Mouse (Mus musculus): Measurements from ENCODE around the gene Ruvbl1.

Ruvbl1 gene

GRCm38 (mm10) chr6:88499481-88500404 is 34.5 kb downstream of the Ruvbl1 start:
- DNase-seq = peak; percentile 48 to 52

DNA sequence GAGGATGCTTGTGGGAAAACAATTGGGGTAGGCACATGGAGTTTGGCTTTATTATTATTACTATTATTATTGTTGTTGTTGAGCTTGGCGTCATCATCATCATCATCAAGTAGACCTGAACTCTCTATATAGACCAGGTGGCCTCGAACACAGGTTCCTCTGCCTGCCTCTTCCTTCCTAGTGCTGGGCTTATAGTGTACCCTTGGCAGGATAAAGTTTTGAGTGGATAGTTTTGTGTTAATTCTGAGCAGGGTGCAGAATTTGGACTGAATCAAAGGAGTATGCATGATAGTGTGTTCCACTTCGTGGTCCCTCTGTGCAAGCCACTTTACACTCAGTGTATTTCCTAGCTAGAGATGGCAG is 35.2 kb downstream of the Ruvbl1 start:
- no peak for DNase-seq

DNA sequence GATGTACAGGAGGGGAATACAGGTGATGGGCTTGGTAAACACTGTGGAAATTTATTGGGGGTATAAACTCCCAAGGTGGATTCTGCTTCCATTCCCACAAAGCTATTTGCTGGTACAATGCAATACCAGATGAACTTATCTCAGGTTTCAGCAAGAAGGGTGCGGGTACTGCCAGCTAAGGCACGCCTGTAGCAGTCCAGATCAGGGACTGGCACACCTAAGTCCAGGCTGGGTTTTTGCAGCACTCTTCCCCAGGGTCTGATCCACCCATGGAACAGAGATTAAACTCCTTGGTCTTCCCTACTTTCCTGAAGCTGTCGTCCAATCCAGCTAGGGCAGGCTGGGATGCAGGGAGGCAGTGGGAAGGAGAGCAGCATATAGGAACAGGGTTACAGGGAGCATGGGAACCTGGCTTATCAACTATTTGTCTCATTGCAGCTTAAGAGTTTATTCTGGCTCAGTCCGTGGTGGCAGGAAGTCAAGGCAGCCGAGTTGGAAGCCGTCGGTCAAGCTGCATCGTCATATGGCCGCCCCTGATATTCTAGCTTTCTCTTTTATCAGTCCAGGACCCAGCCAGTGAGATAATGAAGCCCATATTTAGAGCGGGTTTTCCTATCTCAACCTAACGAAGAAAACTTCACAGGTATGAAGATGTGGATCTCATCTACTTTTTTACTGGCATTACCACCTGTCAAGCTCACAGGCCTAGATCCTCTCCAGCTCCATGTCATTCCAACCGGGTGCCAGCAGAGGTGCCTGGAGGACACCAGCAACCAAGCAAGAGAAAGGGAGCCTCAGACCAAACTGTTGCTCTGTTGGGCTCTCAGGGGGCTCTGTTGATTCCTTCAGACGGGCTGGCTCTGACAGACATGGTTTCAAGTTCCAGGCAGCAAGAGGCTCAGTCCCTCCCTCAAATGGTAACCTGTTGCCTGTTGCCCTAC is 37.1 kb downstream of the Ruvbl1 start:
- DNase-seq = no peak

DNA sequence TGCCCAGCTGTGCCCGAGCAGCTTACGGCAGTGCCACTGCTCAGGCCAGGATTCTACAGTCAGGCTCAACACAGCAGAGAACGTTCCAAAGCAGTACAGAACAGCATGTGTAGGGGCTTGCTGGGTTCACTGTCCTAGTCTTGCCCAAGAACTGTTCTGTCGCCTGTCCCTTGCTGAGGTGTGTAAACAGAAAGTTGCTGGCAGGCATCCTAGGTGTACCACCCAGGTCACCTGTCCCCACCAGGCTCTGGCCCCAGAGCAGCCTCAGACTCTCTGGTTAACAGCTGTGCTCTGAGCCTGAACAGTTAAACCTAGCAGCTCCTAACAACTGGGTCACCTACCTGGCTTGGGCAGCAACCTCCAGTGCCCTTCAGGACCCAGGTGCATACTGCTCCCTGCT is 37.8 kb downstream of the Ruvbl1 start:
- DNase-seq = no peak

GRCm38 (mm10) chr6:88513984-88514383 is 48.8 kb downstream of the Ruvbl1 start:
- peak in 1 of 2 experiments; percentile 13 for DNase-seq

DNA sequence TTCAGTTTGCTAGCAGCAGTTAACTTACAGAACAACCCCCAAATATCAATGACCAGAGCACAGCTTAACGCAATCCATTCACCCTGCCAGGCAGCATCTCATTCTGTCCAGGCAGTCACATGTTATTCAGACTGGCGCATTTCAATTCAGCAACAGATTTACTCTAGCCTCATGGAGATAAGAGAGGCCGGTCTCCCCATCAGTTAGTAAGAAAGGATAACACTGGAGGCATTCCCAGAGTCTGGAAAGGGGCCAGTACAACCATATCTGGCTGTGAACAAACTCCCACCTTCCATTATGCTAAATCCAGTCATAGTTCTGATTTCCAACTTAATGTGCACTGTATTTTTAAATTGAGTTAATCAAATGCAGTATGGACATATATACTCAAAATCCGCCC is 49.3 kb downstream of the Ruvbl1 start:
- DNase-seq = peak in 1 of 2 experiments; percentile 17

DNA sequence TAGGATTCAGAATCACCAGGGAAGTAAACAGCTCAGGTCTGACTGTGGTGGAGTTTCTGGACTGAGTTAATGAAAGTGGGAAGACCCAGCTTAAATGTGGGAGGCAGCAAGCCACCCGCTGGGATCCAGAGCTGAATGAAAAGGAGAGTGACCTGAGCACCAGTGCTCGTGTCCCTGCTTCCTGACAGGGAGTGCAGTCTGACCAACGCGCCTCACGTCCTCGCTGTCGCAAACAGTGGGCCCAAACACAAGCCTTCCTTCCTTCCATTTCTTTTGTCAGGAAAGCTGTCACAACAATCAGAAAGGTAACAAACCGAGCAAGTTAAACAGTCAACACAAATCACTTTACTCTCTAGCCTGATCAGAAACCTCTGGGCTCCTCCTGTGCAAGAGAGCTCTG is 50.8 kb downstream of the Ruvbl1 start:
- DNase-seq = peak in 1 of 2 experiments; percentile 24

GRCm38 (mm10) chr6:88516667-88517066 is 51.5 kb downstream of the Ruvbl1 start:
- DNase-seq = peak in 1 of 2 experiments; percentile 19

DNA sequence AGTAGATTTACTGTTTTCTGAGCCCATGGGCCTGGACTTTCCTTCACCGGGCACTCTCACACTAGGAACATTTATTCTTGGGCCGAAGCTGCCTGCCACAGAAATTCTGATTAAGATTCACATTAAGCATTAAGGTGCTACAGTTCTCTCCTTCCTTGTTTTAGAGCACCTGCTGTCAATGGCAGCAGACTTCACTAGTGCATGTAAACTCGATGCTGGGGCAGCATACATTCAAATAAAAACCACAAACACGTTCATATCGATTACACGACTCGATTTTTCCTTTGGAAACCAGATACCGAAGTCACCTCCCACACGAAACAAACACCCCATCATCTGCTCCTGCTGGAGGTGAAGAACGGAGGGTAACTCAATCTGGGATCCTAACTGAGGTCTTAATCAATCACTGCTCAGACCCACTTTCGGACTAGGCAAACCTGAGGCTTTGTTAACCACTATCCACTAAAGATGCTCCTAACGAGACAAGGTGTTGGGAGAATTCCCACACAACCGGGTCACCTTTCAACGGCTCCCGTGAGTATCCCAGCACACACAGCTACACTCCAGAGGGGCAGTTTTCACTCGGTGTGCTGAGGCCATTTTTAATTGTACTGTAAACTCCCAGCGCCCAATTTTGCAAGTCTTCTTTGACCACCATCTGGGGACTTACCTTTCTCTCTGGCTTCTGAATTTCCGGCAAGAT is 52.6 kb downstream of the Ruvbl1 start:
- no peak for DNase-seq

GRCm38 (mm10) chr6:88518404-88519263 is 53.4 kb downstream of the Ruvbl1 start, which contains the start of gene Sec61a1:
Sec61a1 (minus strand) TSS chr6:88518905.
- peak; percentile 94 to 98 for DNase-seq

DNA sequence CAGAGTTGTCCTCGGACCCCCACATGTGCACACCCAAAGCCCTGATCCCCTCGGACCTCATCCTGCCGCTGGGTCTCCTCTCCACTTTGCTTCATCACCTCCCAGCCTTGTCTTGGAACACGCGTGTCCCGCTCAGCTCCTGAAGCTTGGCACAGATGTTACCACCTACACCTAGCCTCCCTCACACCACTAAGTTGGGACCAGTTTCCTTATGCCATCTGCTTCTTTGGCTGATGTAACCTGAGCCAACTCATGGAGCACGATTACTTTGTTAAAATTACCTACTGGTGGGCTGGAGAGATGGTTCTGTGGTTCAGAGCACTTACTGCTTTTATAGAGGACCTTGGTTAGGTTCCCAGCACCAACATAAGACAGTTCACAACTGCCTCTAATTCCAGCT is 56.6 kb downstream of the Ruvbl1 start:
- no peak for DNase-seq

GRCm38 (mm10) chr6:88522606-88523005 is 57.4 kb downstream of the Ruvbl1 start:
- no peak for DNase-seq

DNA sequence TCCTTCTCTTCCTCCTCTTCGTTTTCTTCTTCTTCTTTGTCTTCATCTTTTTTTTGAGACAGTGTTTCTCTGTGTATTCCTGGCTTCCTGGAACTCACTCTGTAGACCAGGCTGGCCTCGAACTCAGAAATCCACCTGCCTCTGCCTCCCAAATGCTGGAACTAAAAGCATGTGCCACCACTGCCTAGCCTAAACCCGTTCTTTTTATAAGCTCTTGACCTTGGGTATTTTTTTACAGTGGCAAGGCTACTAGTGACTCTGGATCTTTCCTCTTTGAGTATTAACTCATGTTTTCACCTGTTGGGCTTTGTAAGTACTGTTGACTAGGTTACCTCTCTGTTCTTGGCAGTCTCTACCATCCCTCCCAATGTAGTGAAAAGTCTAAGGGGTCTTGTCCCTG is 57.8 kb downstream of the Ruvbl1 start:
- DNase-seq = no peak

DNA sequence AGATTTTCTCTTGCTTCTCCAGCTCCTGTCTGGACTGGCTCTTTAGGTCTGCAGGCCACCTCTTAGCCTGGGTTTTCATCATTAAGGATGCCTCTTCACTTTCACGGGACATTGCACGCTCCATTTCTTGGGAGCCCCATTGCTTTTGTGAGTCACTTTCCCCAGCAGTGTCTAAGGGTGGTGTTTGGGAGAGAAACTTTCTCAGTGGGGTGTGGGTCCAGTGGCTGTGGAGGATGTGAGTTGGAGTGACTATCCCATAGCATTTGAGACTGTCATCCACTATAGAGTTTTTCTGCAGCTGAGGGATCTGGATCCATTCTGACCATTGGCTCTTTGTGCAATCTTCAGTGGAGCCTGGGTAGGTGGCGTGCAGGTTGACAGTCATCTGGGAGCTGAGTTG is 58.2 kb downstream of the Ruvbl1 start:
- no peak for DNase-seq

DNA sequence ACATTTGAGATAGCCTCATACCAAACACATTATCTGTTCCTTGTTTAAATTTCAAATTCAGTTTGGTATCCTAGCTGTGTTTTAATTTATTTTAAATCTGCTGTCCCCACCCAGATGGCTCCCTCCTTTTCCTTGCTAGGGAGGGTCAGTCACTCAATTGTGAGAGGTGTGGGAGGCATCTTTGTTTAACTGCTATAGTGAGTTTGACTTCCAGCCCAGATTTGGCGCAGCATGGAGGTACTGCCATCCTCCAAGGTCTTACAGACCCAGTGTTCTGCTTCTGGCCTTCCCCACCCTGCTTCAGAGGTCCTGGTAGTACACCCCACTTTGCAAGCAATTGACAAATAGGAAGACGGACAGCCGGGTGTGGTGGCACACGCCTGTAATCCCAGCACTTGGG is 58.8 kb downstream of the Ruvbl1 start:
- DNase-seq = no peak

DNA sequence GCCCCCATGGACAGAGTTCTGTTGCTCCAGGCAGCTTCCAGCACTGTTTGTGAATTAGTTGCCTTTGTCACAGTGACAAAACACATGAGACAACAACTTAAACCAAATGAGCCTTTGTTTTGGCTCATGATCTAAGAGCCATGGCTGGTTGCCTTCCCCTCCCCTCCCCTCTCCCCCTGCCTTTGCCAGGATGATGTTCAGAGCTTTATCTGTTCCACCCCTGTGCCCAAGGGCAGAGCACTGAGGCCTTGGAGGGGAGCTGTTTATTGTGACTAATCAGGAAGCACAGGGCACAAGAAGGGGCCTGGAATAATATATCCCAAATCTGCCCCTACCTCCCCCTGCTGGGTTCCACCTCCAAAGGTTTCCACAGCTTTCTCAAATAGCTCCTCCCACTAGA is 65.1 kb downstream of the Ruvbl1 start:
- no peak for DNase-seq

GRCm38 (mm10) chr6:88540093-88540755 is 75.0 kb downstream of the Ruvbl1 start:
- DNase-seq = no peak

DNA sequence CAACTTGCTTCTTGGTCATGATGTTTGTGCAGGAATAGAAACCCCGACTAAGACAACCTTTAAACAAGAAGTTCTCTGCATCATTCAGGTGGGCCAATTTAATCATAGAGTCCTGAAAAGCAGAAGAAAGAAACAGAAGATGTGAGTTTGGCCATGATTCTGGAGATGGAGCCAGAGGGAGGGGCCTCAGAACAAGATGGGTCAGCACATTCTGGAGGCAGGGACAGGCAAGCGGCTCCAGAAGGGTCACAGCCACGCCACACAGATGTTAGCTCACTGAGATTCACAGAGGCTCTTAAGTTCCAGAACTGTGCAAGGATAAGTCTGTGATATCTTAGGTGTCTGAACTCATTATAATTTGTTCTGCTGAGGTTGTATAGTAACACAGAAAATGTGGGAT is 79.0 kb downstream of the Ruvbl1 start:
- DNase-seq = no peak

GRCm38 (mm10) chr6:88544644-88545396 is 79.6 kb downstream of the Ruvbl1 start:
- DNase-seq = no peak

- DNase-seq = no peak
These were observed 80.2 kb downstream of the Ruvbl1 start for GRCm38 (mm10) chr6:88545397-88545790.

Data from kidney, postnatal 25 days (tissue).